Mouse (Mus musculus): ENCODE data around the gene Pold2.

DNA sequence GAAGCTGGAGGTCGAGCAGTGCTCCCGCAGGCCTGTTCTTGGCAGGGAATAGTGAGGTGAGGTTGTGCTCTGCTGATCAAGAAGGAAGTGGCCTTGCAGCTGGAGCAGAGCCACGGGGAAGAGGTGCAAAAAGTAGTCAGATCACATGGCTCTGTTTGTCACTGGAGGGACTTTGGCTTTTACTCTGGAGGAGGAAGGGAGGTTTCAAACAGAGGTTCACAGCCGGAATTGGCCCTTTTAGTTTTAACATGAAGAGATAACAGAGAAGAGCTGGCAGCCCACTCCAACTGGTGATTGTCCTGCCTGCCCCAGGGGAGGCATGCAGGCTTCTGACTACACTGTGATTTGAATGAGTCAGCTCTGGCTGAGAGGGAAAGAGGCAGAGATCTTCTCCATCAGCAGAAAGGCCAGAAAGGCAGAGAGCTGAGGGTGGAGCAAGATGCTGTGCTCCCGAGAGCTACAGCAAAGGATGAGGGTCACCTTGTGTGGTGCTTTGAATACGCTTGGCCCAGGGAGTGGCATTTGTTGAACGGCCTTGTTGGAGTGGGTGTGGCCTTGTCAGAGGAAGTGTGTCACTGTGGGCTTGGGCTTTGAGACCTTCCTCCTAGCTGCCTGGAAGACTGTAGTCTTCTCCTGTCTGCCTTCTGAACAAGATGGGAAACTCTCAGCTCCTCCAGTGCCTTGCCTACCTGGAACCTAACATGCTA, 31.3 kb downstream of the Pold2 start:
- TF ChIP-seq CTCF (IDR thresholded peaks at IDR 0.05; ENCODE audit: low read depth, low read length): no peak
- no peak for TF ChIP-seq EP300 (IDR thresholded peaks at IDR 0.05; ENCODE audit: insufficient read depth, low read depth, low read length)

Measured in ES-Bruce4 (cell line).